Mouse (Mus musculus): ENCODE data around the gene Dennd5b. TPM values are rescaled to one million over a fixed set of nuclear protein-coding genes. Genes with fewer than 3 reads are reported as not detected.

Gene Dennd5b
- polyA plus RNA-seq, 1 experiment from 2014 or later, result 3.8 TPM

GRCm38 (mm10) chr6:149060670-149061387 lies 40.7 kb downstream of the Dennd5b start:
- Histone ChIP-seq H3K4me3 (replicated peaks) (no peak overlapping the region), H3K4me2 (no peak overlapping the region), H3K27ac (no peak overlapping the region), H3K4me1 (replicated peaks) (no peaks in the 10 kb centered on the region), H3K9ac (no peak overlapping the region), H3K9me3 (replicated peaks) (no peaks in the 10 kb centered on the region), H3K27me3 (no peaks in the 10 kb centered on the region), H3K36me3 (no peaks in the 10 kb centered on the region)
- ATAC-seq (ENCODE audit: low read depth) (no peak), DNase-seq (no peak)
- whole genome bisulfite sequencing (ENCODE audit: insufficient replicate concordance), result 62% methylated on average over 5 of the region's 5 CpGs

- ATAC-seq (ENCODE audit: low read depth), result peak; percentile 48; the same call in 1 of the 2 replicates
- no peaks in the 10 kb centered on the region for H3K9me3 ChIP-seq (replicated peaks)
- H3K4me3 ChIP-seq (replicated peaks), result no peak overlapping the region
- WGBS (ENCODE audit: insufficient replicate concordance), result 38% methylated on average over 3 of the region's 3 CpGs
- H3K4me2 ChIP-seq, result no peak overlapping the region
- H3K36me3 ChIP-seq, result no peaks in the 10 kb centered on the region
- H3K27ac ChIP-seq, result 0 out of 2 replicates have a peak overlapping the region, but pooled peaks have one; percentile 16
- no peaks in the 10 kb centered on the region for H3K4me1 ChIP-seq (replicated peaks)
- no peak for DNase-seq
- no peak overlapping the region for H3K9ac ChIP-seq
- H3K27me3 ChIP-seq, result no peaks in the 10 kb centered on the region
These were observed 43.5 kb downstream of the Dennd5b start for GRCm38 (mm10) chr6:149057947-149058391.

GRCm38 (mm10) chr6:149054780-149055179 lies 46.7 kb downstream of the Dennd5b start:
- H3K27ac ChIP-seq, result no peak overlapping the region
- no peaks in the 10 kb centered on the region for H3K4me1 ChIP-seq (replicated peaks)
- WGBS (ENCODE audit: insufficient replicate concordance), result 24% methylated on average over 2 of the region's 2 CpGs
- no peak overlapping the region for H3K4me2 ChIP-seq
- no peak overlapping the region for H3K9ac ChIP-seq
- no peak for DNase-seq
- no peak for ATAC-seq (ENCODE audit: low read depth)
- no peak overlapping the region for H3K4me3 ChIP-seq (replicated peaks)
- H3K9me3 ChIP-seq (replicated peaks), result no peaks in the 10 kb centered on the region
- H3K27me3 ChIP-seq, result no peaks in the 10 kb centered on the region
- no peaks in the 10 kb centered on the region for H3K36me3 ChIP-seq

GRCm38 (mm10) chr6:149050978-149051723 lies 50.3 kb downstream of the Dennd5b start:
- no peak overlapping the region for H3K27ac ChIP-seq
- DNase-seq, result no peak
- H3K4me2 ChIP-seq, result no peak overlapping the region
- H3K27me3 ChIP-seq, result no peaks in the 10 kb centered on the region
- H3K9ac ChIP-seq, result no peak overlapping the region
- no peaks in the 10 kb centered on the region for H3K9me3 ChIP-seq (replicated peaks)
- no peak overlapping the region for H3K4me3 ChIP-seq (replicated peaks)
- no peak for ATAC-seq (ENCODE audit: low read depth)
- WGBS (ENCODE audit: insufficient replicate concordance), result 60% methylated on average over 4 of the region's 4 CpGs
- H3K4me1 ChIP-seq (replicated peaks), result no peaks in the 10 kb centered on the region
- H3K36me3 ChIP-seq, result no peaks in the 10 kb centered on the region

- no peak overlapping the region for H3K4me2 ChIP-seq
- H3K27me3 ChIP-seq, result no peaks in the 10 kb centered on the region
- H3K36me3 ChIP-seq, result no peaks in the 10 kb centered on the region
- no peak for ATAC-seq (ENCODE audit: low read depth)
- no peak for DNase-seq
- no peaks in the 10 kb centered on the region for H3K4me1 ChIP-seq (replicated peaks)
- WGBS (ENCODE audit: insufficient replicate concordance), result 65% methylated on average over 4 of the region's 4 CpGs
- H3K9ac ChIP-seq, result no peak overlapping the region
- H3K4me3 ChIP-seq (replicated peaks), result no peak overlapping the region
- no peaks in the 10 kb centered on the region for H3K9me3 ChIP-seq (replicated peaks)
- no peak overlapping the region for H3K27ac ChIP-seq
These were observed 61.4 kb downstream of the Dennd5b start for GRCm38 (mm10) chr6:149040099-149040498.

GRCm38 (mm10) chr6:149032198-149032597 lies 69.3 kb downstream of the Dennd5b start:
- ATAC-seq (ENCODE audit: low read depth), result no peak

GRCm38 (mm10) chr6:149031377-149031776 lies 70.1 kb downstream of the Dennd5b start:
- Histone ChIP-seq H3K9ac (no peak overlapping the region), H3K27ac (no peak overlapping the region), H3K27me3 (no peaks in the 10 kb centered on the region), H3K9me3 (replicated peaks) (no peaks in the 10 kb centered on the region), H3K4me2 (no peak overlapping the region), H3K4me3 (replicated peaks) (no peak overlapping the region), H3K4me1 (replicated peaks) (no peaks in the 10 kb centered on the region), H3K36me3 (no peaks in the 10 kb centered on the region)
- DNase-seq, result no peak
- no peak for ATAC-seq (ENCODE audit: low read depth)

More at GRCm38 (mm10) chr6:149032198-149032597, 69.3 kb downstream of the Dennd5b start:
- Histone ChIP-seq H3K4me3 (replicated peaks) (no peak overlapping the region), H3K27ac (no peak overlapping the region), H3K36me3 (no peaks in the 10 kb centered on the region), H3K27me3 (no peaks in the 10 kb centered on the region), H3K9ac (no peak overlapping the region), H3K4me2 (no peak overlapping the region), H3K9me3 (replicated peaks) (no peaks in the 10 kb centered on the region), H3K4me1 (replicated peaks) (no peaks in the 10 kb centered on the region)
- WGBS (ENCODE audit: insufficient replicate concordance), result 75% methylated on average over 5 of the region's 5 CpGs
- DNase-seq, result no peak

- no peak overlapping the region for H3K4me3 ChIP-seq (replicated peaks)
- peaks cover 13% of the 10 kb centered on the region; the same call in 1 of the 2 replicates for H3K36me3 ChIP-seq
- no peaks in the 10 kb centered on the region for H3K27me3 ChIP-seq
- no peak overlapping the region for H3K4me2 ChIP-seq
- ATAC-seq (ENCODE audit: low read depth), result peak; percentile 39; the same call in 1 of the 2 replicates
- no peaks in the 10 kb centered on the region for H3K9me3 ChIP-seq (replicated peaks)
- H3K27ac ChIP-seq, result no peak overlapping the region
- DNase-seq, result no peak
- 0 out of 2 replicates have a peak, but pooled peaks cover 5% of the 10 kb centered on the region for H3K4me1 ChIP-seq (replicated peaks)
- WGBS (ENCODE audit: insufficient replicate concordance), result 67% methylated on average over 5 of the region's 5 CpGs
- H3K9ac ChIP-seq, result no peak overlapping the region
These were observed 83.0 kb downstream of the Dennd5b start for GRCm38 (mm10) chr6:149018431-149018830.

GRCm38 (mm10) chr6:149010766-149011301 lies 90.6 kb downstream of the Dennd5b start:
- DNase-seq (no peak), ATAC-seq (ENCODE audit: low read depth) (no peak)
- Histone ChIP-seq H3K36me3 (peaks cover 15% of the 10 kb centered on the region; the same call in 1 of the 2 replicates), H3K4me1 (replicated peaks) (0 out of 2 replicates have a peak, but pooled peaks cover 5% of the 10 kb centered on the region), H3K9ac (no peak overlapping the region), H3K27me3 (no peaks in the 10 kb centered on the region), H3K9me3 (replicated peaks) (no peaks in the 10 kb centered on the region), H3K4me3 (replicated peaks) (no peak overlapping the region), H3K27ac (no peak overlapping the region), H3K4me2 (no peak overlapping the region)

- Histone ChIP-seq H3K4me2 (no peak overlapping the region), H3K4me3 (replicated peaks) (no peak overlapping the region), H3K4me1 (replicated peaks) (no peaks in the 10 kb centered on the region), H3K36me3 (peaks cover 10% of the 10 kb centered on the region; the same call in 1 of the 2 replicates), H3K9me3 (replicated peaks) (no peaks in the 10 kb centered on the region), H3K9ac (no peak overlapping the region), H3K27ac (no peak overlapping the region), H3K27me3 (no peaks in the 10 kb centered on the region)
- WGBS (ENCODE audit: insufficient replicate concordance), result 70% methylated on average over 7 of the region's 7 CpGs
- no peak for ATAC-seq (ENCODE audit: low read depth)
- DNase-seq, result no peak
These were observed 96.5 kb downstream of the Dennd5b start for GRCm38 (mm10) chr6:149005009-149005408.

GRCm38 (mm10) chr6:148994327-148994999 lies 107.0 kb downstream of the Dennd5b start:
- peak; percentile 27; the same call in 1 of the 2 replicates for ATAC-seq (ENCODE audit: low read depth)
- 46% methylated on average over 5 of the region's 5 CpGs for WGBS (ENCODE audit: insufficient replicate concordance)

More at GRCm38 (mm10) chr6:148994327-148994999, 107.0 kb downstream of the Dennd5b start:
- Histone ChIP-seq H3K4me2 (no peak overlapping the region), H3K4me3 (replicated peaks) (no peak overlapping the region), H3K4me1 (replicated peaks) (no peaks in the 10 kb centered on the region), H3K36me3 (no peaks in the 10 kb centered on the region), H3K9ac (no peak overlapping the region), H3K27me3 (no peaks in the 10 kb centered on the region), H3K9me3 (replicated peaks) (no peaks in the 10 kb centered on the region), H3K27ac (no peak overlapping the region)
- no peak for DNase-seq

Measured in liver, embryonic 13.5 days (tissue).